Mouse (Mus musculus): Measurements from ENCODE around the gene Man1a. TPM values are rescaled to one million over a fixed set of nuclear protein-coding genes. Genes with fewer than 3 reads are reported as not detected.

Gene Man1a
- total RNA-seq, 2 experiments from 2014 or later = 16.0 to 21.8 TPM

- ATAC-seq (replicated peaks; ENCODE audit: low FRiP score, low TSS enrichment, poor library complexity, severe bottlenecking) = no peak
These were observed 116.7 kb downstream of the Man1a start for GRCm38 (mm10) chr10:53959759-53960158.

GRCm38 (mm10) chr10:53941597-53941996 is 134.8 kb downstream of the Man1a start:
- ATAC-seq (replicated peaks; ENCODE audit: low FRiP score, low TSS enrichment, poor library complexity, severe bottlenecking) = no peak

GRCm38 (mm10) chr10:53938199-53938598 is 138.2 kb downstream of the Man1a start:
- ATAC-seq (replicated peaks; ENCODE audit: low FRiP score, low TSS enrichment, poor library complexity, severe bottlenecking) = no peak

GRCm38 (mm10) chr10:53936078-53936477 is 140.3 kb downstream of the Man1a start:
- ATAC-seq (replicated peaks; ENCODE audit: low FRiP score, low TSS enrichment, poor library complexity, severe bottlenecking) = no peak

DNA sequence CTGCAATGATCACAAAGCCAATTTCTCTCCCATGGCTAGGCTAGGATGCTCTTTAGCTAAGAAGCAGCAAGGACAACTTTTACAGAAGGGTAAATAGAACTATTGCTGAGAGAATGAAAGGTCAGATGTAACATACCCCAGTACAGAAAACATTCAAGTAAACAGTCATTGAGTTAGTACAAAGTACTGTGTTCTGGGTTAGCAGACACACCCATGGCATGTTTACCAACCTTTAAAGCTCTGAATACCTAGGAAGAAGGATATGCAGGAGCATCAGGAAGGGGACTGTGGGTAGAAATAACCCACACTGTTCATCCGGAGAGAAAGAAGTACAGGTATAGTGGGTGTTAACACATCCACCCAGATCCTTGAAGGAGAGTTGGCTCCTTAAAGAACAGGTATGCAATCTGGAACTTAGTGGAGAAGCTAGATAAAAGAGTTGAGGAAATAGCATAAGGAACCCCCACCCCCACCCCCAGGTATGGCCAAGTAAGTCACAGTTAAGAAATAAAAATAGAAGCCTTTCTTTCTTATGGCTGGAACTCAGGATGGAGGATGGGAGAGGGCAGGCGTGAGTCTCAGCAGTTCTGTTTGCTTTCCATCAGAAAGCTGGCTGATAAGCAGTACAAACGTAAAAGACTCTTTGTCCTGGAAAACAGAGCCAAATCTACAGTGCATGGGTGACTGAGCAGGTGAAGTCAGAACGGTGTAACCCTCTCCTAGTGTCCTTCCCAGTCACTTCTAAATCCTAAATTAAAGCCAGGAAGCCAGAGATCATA is 146.5 kb downstream of the Man1a start:
- no peak for ATAC-seq (replicated peaks; ENCODE audit: low FRiP score, low TSS enrichment, poor library complexity, severe bottlenecking)

GRCm38 (mm10) chr10:53927904-53928303 is 148.5 kb downstream of the Man1a start:
- ATAC-seq (replicated peaks; ENCODE audit: low FRiP score, low TSS enrichment, poor library complexity, severe bottlenecking) = no peak

DNA sequence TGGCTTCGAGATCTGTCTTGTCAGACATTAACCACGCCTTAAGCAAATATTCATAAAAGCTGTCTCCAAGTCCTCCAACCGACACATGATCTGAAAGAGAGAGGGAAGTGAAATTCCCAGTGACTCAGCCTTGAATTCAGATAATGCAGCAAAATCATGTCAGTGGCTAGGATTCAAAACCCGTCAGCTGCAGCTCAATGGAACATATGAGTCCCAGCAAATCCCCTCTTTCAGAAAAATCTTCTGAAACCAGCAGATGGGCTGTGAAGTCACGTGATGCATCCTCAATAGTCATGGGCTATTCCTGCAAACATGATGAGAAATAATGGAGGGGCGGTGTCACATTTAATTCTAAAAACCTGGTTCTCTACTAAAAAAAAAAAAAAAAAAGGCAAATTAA is 151.0 kb downstream of the Man1a start:
- ATAC-seq (replicated peaks; ENCODE audit: low FRiP score, low TSS enrichment, poor library complexity, severe bottlenecking) = no peak

GRCm38 (mm10) chr10:53922236-53922635 is 154.2 kb downstream of the Man1a start:
- ATAC-seq (replicated peaks; ENCODE audit: low FRiP score, low TSS enrichment, poor library complexity, severe bottlenecking) = no peak

GRCm38 (mm10) chr10:53917517-53917916 is 158.9 kb downstream of the Man1a start:
- no peak for ATAC-seq (replicated peaks; ENCODE audit: low FRiP score, low TSS enrichment, poor library complexity, severe bottlenecking)

GRCm38 (mm10) chr10:53915719-53916118 is 160.7 kb downstream of the Man1a start:
- no peak for ATAC-seq (replicated peaks; ENCODE audit: low FRiP score, low TSS enrichment, poor library complexity, severe bottlenecking)

DNA sequence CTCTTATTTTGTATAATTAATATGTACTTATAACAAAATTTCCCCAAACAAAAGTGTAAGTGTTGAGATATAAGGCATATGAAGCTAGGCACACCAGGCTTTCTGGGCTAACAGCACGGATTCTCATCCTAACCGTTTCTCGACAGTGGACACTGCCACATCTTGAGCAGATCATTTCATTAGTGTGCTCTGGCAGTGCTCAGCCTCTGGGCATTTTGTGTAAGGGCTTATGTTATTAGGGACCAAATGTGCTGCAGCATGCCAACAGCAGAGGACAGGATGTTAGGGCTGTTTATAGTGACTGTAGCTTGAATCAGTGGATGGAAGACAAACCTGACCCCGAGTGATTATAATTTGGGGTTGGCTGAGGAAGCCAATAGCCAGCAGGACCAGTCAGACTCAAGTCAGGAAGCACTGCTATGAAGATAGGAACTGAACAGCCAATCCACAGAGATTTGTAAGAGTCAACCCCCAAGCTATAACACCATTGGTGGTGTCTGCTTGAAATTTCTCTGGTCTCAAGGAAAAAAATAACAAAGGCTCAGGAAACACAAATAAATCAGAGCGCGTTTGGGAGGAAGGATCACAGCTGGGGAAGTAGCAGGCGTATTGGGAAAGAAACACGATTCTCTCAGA is 161.3 kb downstream of the Man1a start:
- no peak for ATAC-seq (replicated peaks; ENCODE audit: low FRiP score, low TSS enrichment, poor library complexity, severe bottlenecking)

DNA sequence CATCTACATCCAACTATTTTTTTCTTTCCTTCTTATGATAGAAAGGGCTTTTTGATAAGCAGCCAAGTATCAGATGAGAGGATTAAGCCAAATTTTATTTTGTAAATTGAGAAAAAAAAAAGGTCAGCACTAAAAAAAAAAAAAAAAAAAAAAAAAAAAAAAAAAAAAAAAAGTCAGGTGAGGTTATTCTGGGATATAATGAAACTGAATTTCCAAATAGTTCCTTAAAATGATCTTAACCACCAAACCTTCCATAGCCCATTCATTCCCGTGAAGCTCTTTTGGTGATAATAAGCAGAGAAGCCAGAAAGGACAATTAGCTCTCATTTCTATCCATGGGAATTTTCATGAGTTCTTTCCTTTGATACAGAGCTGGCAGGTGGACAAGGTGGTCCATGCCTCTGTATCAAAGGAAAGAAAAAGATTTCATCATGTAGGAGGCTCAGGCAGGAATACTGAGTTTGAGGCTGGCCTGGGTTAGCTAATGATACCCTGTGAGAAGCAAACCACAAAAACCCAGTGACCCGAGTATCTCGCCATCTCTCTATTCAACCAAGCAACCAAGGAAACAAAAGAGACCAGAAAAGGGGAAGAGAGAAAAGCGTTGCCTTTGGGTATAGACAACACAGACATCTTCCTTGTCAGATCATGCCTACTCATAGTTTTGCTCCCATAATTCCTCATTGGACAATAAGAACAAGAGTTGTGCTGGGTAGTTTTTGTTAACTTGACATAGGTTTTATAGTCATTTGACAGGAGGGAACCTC is 162.7 kb downstream of the Man1a start:
- ATAC-seq (replicated peaks; ENCODE audit: low FRiP score, low TSS enrichment, poor library complexity, severe bottlenecking) = no peak

GRCm38 (mm10) chr10:53889512-53889911 is 186.9 kb downstream of the Man1a start:
- no peak for ATAC-seq (replicated peaks; ENCODE audit: low FRiP score, low TSS enrichment, poor library complexity, severe bottlenecking)

- peak; percentile 99 for ATAC-seq (replicated peaks; ENCODE audit: low FRiP score, low TSS enrichment, poor library complexity, severe bottlenecking)
These were observed 187.9 kb downstream of the Man1a start for GRCm38 (mm10) chr10:53888382-53889110.

DNA sequence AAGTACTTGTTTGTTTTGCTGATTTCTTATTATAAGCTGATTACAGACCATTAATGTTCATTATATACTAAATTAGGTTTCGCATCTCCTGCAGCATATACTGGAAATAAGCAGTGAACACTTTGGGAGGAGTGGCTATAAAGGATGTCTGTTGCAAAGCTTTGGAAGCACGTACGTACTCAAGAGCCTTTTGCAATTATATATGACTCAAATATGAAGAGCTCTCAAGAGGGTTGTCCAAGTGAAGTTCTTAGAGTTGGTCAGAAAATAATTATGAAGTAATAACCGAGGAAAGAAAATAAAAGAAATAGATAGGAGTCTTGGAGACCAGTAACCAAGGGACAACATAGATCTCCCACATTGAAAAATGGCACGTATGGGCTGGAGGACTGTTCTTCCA is 189.9 kb downstream of the Man1a start:
- no peak for ATAC-seq (replicated peaks; ENCODE audit: low FRiP score, low TSS enrichment, poor library complexity, severe bottlenecking)

DNA sequence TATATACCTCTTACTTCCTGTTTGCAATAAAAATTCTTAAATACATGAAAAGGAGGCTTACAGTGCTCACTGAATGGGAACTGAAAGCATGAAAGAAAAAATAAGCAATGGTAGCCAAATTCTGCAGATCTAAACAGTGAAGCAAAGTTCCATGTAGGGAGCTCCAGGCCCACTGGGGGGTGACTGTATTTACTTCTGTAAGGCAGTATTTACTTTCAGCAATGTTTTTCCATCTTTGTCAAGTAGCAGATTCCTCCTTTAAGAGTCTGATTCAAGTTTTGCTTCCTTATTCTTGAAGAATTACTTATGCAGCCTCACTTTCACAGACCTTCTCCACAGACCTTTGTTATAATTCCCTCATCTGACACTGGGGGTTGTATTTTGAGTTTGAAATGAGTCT is 195.1 kb downstream of the Man1a start:
- ATAC-seq (replicated peaks; ENCODE audit: low FRiP score, low TSS enrichment, poor library complexity, severe bottlenecking) = no peak

GRCm38 (mm10) chr10:53875896-53876295 is 200.5 kb downstream of the Man1a start:
- ATAC-seq (replicated peaks; ENCODE audit: low FRiP score, low TSS enrichment, poor library complexity, severe bottlenecking) = no peak

- no peak for ATAC-seq (replicated peaks; ENCODE audit: low FRiP score, low TSS enrichment, poor library complexity, severe bottlenecking)
These were observed 202.2 kb downstream of the Man1a start for GRCm38 (mm10) chr10:53874191-53874590.

GRCm38 (mm10) chr10:53863486-53864357 is 212.7 kb downstream of the Man1a start:
- ATAC-seq (replicated peaks; ENCODE audit: low FRiP score, low TSS enrichment, poor library complexity, severe bottlenecking) = peak; percentile 88

All from megakaryocyte-erythroid progenitor cell, adult 5-6 weeks (primary cell).